8 mouse cellular contexts compared by ENCODE assay signal in genomic region chr1:52113067-52113665, GRCm38 (mm10). TPM values are rescaled to one million over a fixed set of nuclear protein-coding genes. Genes with fewer than 3 reads are reported as not detected.
DNase-seq lines count a peak whose midpoint lies in the region; ATAC-seq and TF ChIP-seq lines count a peak whose summit lies in the region.

No protein-coding gene starts in this region.

- no peak for DNase-seq in lung, adult 2 months
- no peak for DNase-seq in lung, postnatal 4 days
- DNase-seq in embryonic facial prominence, embryonic 11.5 days (ENCODE audit: low spot score), result no peak
- DNase-seq in gastrocnemius, postnatal 25 days, result no peak
- DNase-seq in gastrocnemius, adult 8-10 months (ENCODE audit: low spot score in 2 of 2), result no peak
- DNase-seq in layer of hippocampus, postnatal 14 days (ENCODE audit: low spot score in 2 of 2), result no peak

- H3K27ac ChIP-seq in embryonic facial prominence, embryonic 11.5 days (replicated peaks; ENCODE audit: low read depth, low read length), result no peak overlapping the region
- peak overlapping the region; percentile 89 for H3K27ac ChIP-seq in neural tube, embryonic 13.5 days (replicated peaks)

- 15% methylated on average over 7 of the region's 7 CpGs for WGBS in lung, adult 2 months
- WGBS in embryonic facial prominence, embryonic 11.5 days, result 23% methylated on average over 7 of the region's 7 CpGs
- WGBS in neural tube, embryonic 13.5 days, result 24% methylated on average over 7 of the region's 7 CpGs

- no peaks in the 10 kb centered on the region for H3K9me3 ChIP-seq in embryonic facial prominence, embryonic 11.5 days (replicated peaks; ENCODE audit: control insufficient read depth, low read length)
- H3K9me3 ChIP-seq in neural tube, embryonic 13.5 days, result no peaks in the 10 kb centered on the region

- no peaks in the 10 kb centered on the region for H3K27me3 ChIP-seq in embryonic facial prominence, embryonic 11.5 days (ENCODE audit: control insufficient read depth, insufficient read depth, low read length)
- no peaks in the 10 kb centered on the region for H3K27me3 ChIP-seq in neural tube, embryonic 13.5 days

- no peak for TF ChIP-seq CTCF in lung, adult 2 months (IDR thresholded peaks at IDR 0.05; ENCODE audit: insufficient read depth, low read length)

- no peaks in the 10 kb centered on the region for H3K36me3 ChIP-seq in embryonic facial prominence, embryonic 11.5 days (replicated peaks; ENCODE audit: control insufficient read depth, insufficient read depth, low read depth, low read length)
- H3K36me3 ChIP-seq in neural tube, embryonic 13.5 days, result no peaks in the 10 kb centered on the region

- TF ChIP-seq POLR2A in lung, adult 2 months (IDR thresholded peaks at IDR 0.05; ENCODE audit: borderline replicate concordance, extremely low read depth, low read depth, low read length), result no peak

- peak overlapping the region; percentile 62 for H3K9ac ChIP-seq in embryonic facial prominence, embryonic 11.5 days (replicated peaks; ENCODE audit: low read length)
- H3K9ac ChIP-seq in neural tube, embryonic 13.5 days, result peak overlapping the region; percentile 70

- peak; percentile 58; the same call in 1 of the 2 replicates for ATAC-seq in embryonic facial prominence, embryonic 11.5 days (replicated peaks; ENCODE audit: insufficient number of reproducible peaks, low FRiP score, low TSS enrichment, low read depth)
- peak; percentile 4 for ATAC-seq in inflammation-experienced regulatory T-cells, adult 6 months
- ATAC-seq in neural tube, embryonic 13.5 days (ENCODE audit: low read depth), result peak; percentile 64

- peak overlapping the region; percentile 69 for H3K4me3 ChIP-seq in lung, adult 2 months (replicated peaks; ENCODE audit: extremely low read depth, low read depth, low read length)
- peak overlapping the region; percentile 33 for H3K4me3 ChIP-seq in embryonic facial prominence, embryonic 11.5 days (ENCODE audit: low read depth, low read length)
- peak overlapping the region; percentile 31 for H3K4me3 ChIP-seq in neural tube, embryonic 13.5 days

- peaks cover 4% of the 10 kb centered on the region; the same call in 1 of the 2 replicates for H3K4me1 ChIP-seq in lung, adult 2 months (ENCODE audit: control insufficient read depth, insufficient read depth, low read length)
- H3K4me1 ChIP-seq in embryonic facial prominence, embryonic 11.5 days (ENCODE audit: control insufficient read depth, insufficient read depth, low read length), result no peaks in the 10 kb centered on the region
- peaks cover 6% of the 10 kb centered on the region for H3K4me1 ChIP-seq in neural tube, embryonic 13.5 days (replicated peaks)

- peak overlapping the region; percentile 56 for H3K4me2 ChIP-seq in embryonic facial prominence, embryonic 11.5 days (ENCODE audit: low read depth, low read length)
- peak overlapping the region; percentile 57 for H3K4me2 ChIP-seq in neural tube, embryonic 13.5 days

RNA-seq across cellular contexts. Expression of gene Stat1, which starts 6.1 kb away (rescaled TPM):
- polyA plus RNA-seq in lung, adult 2 months (2012; rRNA removed), result 59.1 and 62.6 TPM in 2 replicates
- 13.1 and 15.0 TPM in 2 replicates for polyA plus RNA-seq in embryonic facial prominence, embryonic 11.5 days (2014; fragmentation: Nextera tagmentation; extraction: Ambion mirVana)
- 1,000 to 10,000 TPM in 2 of 3 experiments, 100 to 1,000 TPM in 1; 639 to 1,069 (median 1,003) TPM for polyA plus RNA-seq in inflammation-experienced regulatory T-cells, adult 6 months (2017; shearing (Covaris generic))
- 15.0 and 21.1 TPM in 2 replicates for polyA plus RNA-seq in neural tube, embryonic 13.5 days (2015; fragmentation: Nextera tagmentation; extraction: Ambion mirVana)
- 10 to 100 TPM; 12.2 to 13.4 TPM for total RNA-seq in gastrocnemius, postnatal 25 days (2021)
- total RNA-seq in gastrocnemius, adult 8-10 months (2022), result 10 to 100 TPM; 10.5 to 13.0 (median 11.3) TPM
- 10 to 100 TPM; 15.8 to 17.9 TPM for total RNA-seq in layer of hippocampus, postnatal 14 days (2021)

Comparison
In these comparisons a context has a peak if more than half of its experiments do, and no peak if none do; other contexts are left out.
1. ATAC-seq: peak in every context shown above with its lines; median percentile 64 in neural tube, embryonic 13.5 days; 58 in embryonic facial prominence, embryonic 11.5 days; 4 in inflammation-experienced regulatory T-cells, adult 6 months.
2. RNA of gene Stat1, which starts 6.1 kb away (polyA plus RNA-seq): 639 to 1,069 TPM in inflammation-experienced regulatory T-cells, adult 6 months; 59.1 to 62.6 TPM in lung, adult 2 months, 15.0 to 21.1 TPM in neural tube, embryonic 13.5 days and 13.1 to 15.0 TPM in embryonic facial prominence, embryonic 11.5 days; every median in the first group is over 10 times any median in the second.
3. Peak in every context shown above with its lines, with median percentiles within 50 percentile points of each other: H3K4me3 ChIP-seq.